Mouse (Mus musculus) 3134 (cell line): ENCODE data around the gene Mrps27.

ENCODE experiments used
- DNase-seq: peaks from one replicate; pipeline ENCODE4 v3.0.0-alpha.2; 2011; ENCODE audit warnings: low spot score; ENCODE audit not compliant: insufficient read length; ENCODE audit errors: extremely low read depth

The Mrps27 gene

GRCm38 (mm10) chr13:99385911-99386310, 41.3 kb downstream of the Mrps27 start:
- no peak for DNase-seq

- no peak for DNase-seq
Observed at GRCm38 (mm10) chr13:99386341-99386740, 41.8 kb downstream of the Mrps27 start.

- no peak for DNase-seq
Observed at GRCm38 (mm10) chr13:99387901-99388811, 43.6 kb downstream of the Mrps27 start.

GRCm38 (mm10) chr13:99391417-99391816, 46.8 kb downstream of the Mrps27 start:
- DNase-seq, result peak; percentile 79

GRCm38 (mm10) chr13:99393128-99393527, 48.5 kb downstream of the Mrps27 start:
- DNase-seq, result no peak

GRCm38 (mm10) chr13:99394694-99395093, 50.1 kb downstream of the Mrps27 start:
- no peak for DNase-seq

GRCm38 (mm10) chr13:99395531-99395930, 50.9 kb downstream of the Mrps27 start:
- DNase-seq, result no peak

GRCm38 (mm10) chr13:99397228-99397627, 52.6 kb downstream of the Mrps27 start:
- DNase-seq, result no peak

GRCm38 (mm10) chr13:99398149-99398701, 53.6 kb downstream of the Mrps27 start:
- no peak for DNase-seq

GRCm38 (mm10) chr13:99399373-99399772, 54.8 kb downstream of the Mrps27 start:
- DNase-seq, result peak; percentile 26

- no peak for DNase-seq
Observed at GRCm38 (mm10) chr13:99409216-99409615, 64.6 kb downstream of the Mrps27 start.

- DNase-seq, result no peak
Observed at GRCm38 (mm10) chr13:99410611-99411515, 66.3 kb downstream of the Mrps27 start.

GRCm38 (mm10) chr13:99411761-99412160, 67.2 kb downstream of the Mrps27 start:
- no peak for DNase-seq

- DNase-seq, result no peak
Observed at GRCm38 (mm10) chr13:99412477-99413080, 68.0 kb downstream of the Mrps27 start.

GRCm38 (mm10) chr13:99413481-99414351, 69.1 kb downstream of the Mrps27 start:
- DNase-seq, result no peak

GRCm38 (mm10) chr13:99414352-99414742, 69.8 kb downstream of the Mrps27 start:
- no peak for DNase-seq

GRCm38 (mm10) chr13:99416601-99417000, 72.0 kb downstream of the Mrps27 start:
- DNase-seq, result no peak

GRCm38 (mm10) chr13:99423581-99423980, 79.0 kb downstream of the Mrps27 start:
- DNase-seq, result no peak

GRCm38 (mm10) chr13:99433068-99434008, 88.8 kb downstream of the Mrps27 start:
- no peak for DNase-seq
